8 mouse cellular contexts compared by ENCODE assay signal in genomic region chr11:8468161-8469091, GRCm38 (mm10).
A peak's percentile ranks its signal among the peaks of the same experiment; 100 is the strongest.
DNase-seq lines count a peak whose midpoint lies in the region; ATAC-seq lines count a peak whose summit lies in the region.

No protein-coding gene starts in this region.

- peak; percentile 89 for DNase-seq in NIH3T3 (ENCODE audit: low read depth)
- DNase-seq in cerebellum, postnatal 36 days: peak; percentile 50 to 58
- DNase-seq in gastrocnemius, adult 18-20 months (ENCODE audit: low spot score): peak; percentile 75
- DNase-seq in layer of hippocampus, postnatal 36 days: peak; percentile 78 to 83
- peak; percentile 50 for DNase-seq in ovary, postnatal 14 days (ENCODE audit: low spot score)
- peak; percentile 54 to 56 for DNase-seq in urinary bladder, postnatal 36 days (ENCODE audit: low spot score in 2 of 2)

- H3K9ac ChIP-seq in hindbrain, embryonic 12.5 days: peak overlapping the region; percentile 63
- H3K9ac ChIP-seq in lung, embryonic 16.5 days (ENCODE audit: low read length): peak overlapping the region; percentile 84

- H3K27me3 ChIP-seq in hindbrain, embryonic 12.5 days: peaks cover 5% of the 10 kb centered on the region; the same call in 1 of the 2 replicates
- no peaks in the 10 kb centered on the region for H3K27me3 ChIP-seq in lung, embryonic 16.5 days (ENCODE audit: control insufficient read depth, insufficient read depth, low read depth, low read length)

- peak overlapping the region; percentile 81 for H3K4me2 ChIP-seq in hindbrain, embryonic 12.5 days (replicated peaks)
- H3K4me2 ChIP-seq in lung, embryonic 16.5 days (ENCODE audit: low read depth, low read length): peak overlapping the region; percentile 77

- 2% methylated on average over 32 of the region's 33 CpGs for WGBS in hindbrain, embryonic 12.5 days
- 1% methylated on average over 29 of the region's 33 CpGs for WGBS in lung, embryonic 16.5 days

- peaks cover 27% of the 10 kb centered on the region for H3K4me1 ChIP-seq in hindbrain, embryonic 12.5 days
- peaks cover 66% of the 10 kb centered on the region for H3K4me1 ChIP-seq in lung, embryonic 16.5 days (replicated peaks; ENCODE audit: control insufficient read depth, insufficient read depth, low read length)

- peak overlapping the region; percentile 76 for H3K27ac ChIP-seq in hindbrain, embryonic 12.5 days
- peak overlapping the region; percentile 98 for H3K27ac ChIP-seq in lung, embryonic 16.5 days (ENCODE audit: low read length)

- no peaks in the 10 kb centered on the region for H3K36me3 ChIP-seq in hindbrain, embryonic 12.5 days
- no peaks in the 10 kb centered on the region for H3K36me3 ChIP-seq in lung, embryonic 16.5 days (ENCODE audit: control insufficient read depth, insufficient read depth, low read length)

- peak; percentile 87 for ATAC-seq in hindbrain, embryonic 12.5 days (ENCODE audit: low FRiP score)
- ATAC-seq in lung, embryonic 16.5 days (ENCODE audit: low read depth): peak; percentile 91

- no peaks in the 10 kb centered on the region for H3K9me3 ChIP-seq in hindbrain, embryonic 12.5 days (replicated peaks)
- H3K9me3 ChIP-seq in lung, embryonic 16.5 days (ENCODE audit: control insufficient read depth, low read length): no peaks in the 10 kb centered on the region

- peak overlapping the region; percentile 39 for H3K4me3 ChIP-seq in hindbrain, embryonic 12.5 days
- peak overlapping the region; percentile 68 for H3K4me3 ChIP-seq in lung, embryonic 16.5 days (ENCODE audit: low read length)

Comparison
In these comparisons a context has a peak if more than half of its experiments do, and no peak if none do; other contexts are left out.
1. Peak in every context shown above with its lines: DNase-seq, ATAC-seq, H3K4me3 ChIP-seq and H3K27ac ChIP-seq.